Mouse (Mus musculus) megakaryocyte progenitor cell, adult 5-6 weeks (primary cell): ENCODE measurements around the gene Irf3. TPM values are rescaled to one million over a fixed set of nuclear protein-coding genes. Genes with fewer than 3 reads are reported as not detected.

Source experiments
- ATAC-seq: replicated peaks from 2 replicates; pipeline ENCODE4 v1.8.0; 2016; ENCODE audit warnings: mild to moderate bottlenecking, moderate TSS enrichment, inconsistent platforms; ENCODE audit not compliant: poor library complexity
- total RNA-seq, 2 experiments: library from RNA; stranded (forward) in 1 of 2; stranded (reverse) in 1 of 2; fragments of 157-497, 149-512 nt in 1 of 2; fragments of 200-1000 nt in 1 of 2; gene quantifications; 2 replicates each; pipeline versions ENCODE4 v1.2.3 to v1.2.4; 2015 to 2017

The Irf3 gene
- total RNA-seq, 2 experiments from 2014 or later, result 70.4 to 79.5 TPM

- ATAC-seq, result no peak
Observed at GRCm38 (mm10) chr7:45027761-45028160, 30.3 kb downstream of the Irf3 start.

- ATAC-seq, result no peak
Observed at GRCm38 (mm10) chr7:45028351-45028750, 30.9 kb downstream of the Irf3 start.

GRCm38 (mm10) chr7:45029995-45030394 is 32.5 kb downstream of the Irf3 start:
- no peak for ATAC-seq

- no peak for ATAC-seq
Observed at GRCm38 (mm10) chr7:45030857-45031256, 33.4 kb downstream of the Irf3 start.

GRCm38 (mm10) chr7:45033722-45034359 is 36.4 kb downstream of the Irf3 start:
- no peak for ATAC-seq

GRCm38 (mm10) chr7:45035631-45036030 is 38.2 kb downstream of the Irf3 start:
- ATAC-seq, result no peak

- no peak for ATAC-seq
Observed at GRCm38 (mm10) chr7:45036702-45037101, 39.3 kb downstream of the Irf3 start.

GRCm38 (mm10) chr7:45037720-45038361 is 40.4 kb downstream of the Irf3 start:
- ATAC-seq, result peak; percentile 97

GRCm38 (mm10) chr7:45038411-45038810 is 41.0 kb downstream of the Irf3 start:
- no peak for ATAC-seq

- no peak for ATAC-seq
Observed at GRCm38 (mm10) chr7:45040851-45041250, 43.4 kb downstream of the Irf3 start.

- ATAC-seq, result no peak
Observed at GRCm38 (mm10) chr7:45043307-45043706, 45.9 kb downstream of the Irf3 start.

GRCm38 (mm10) chr7:45045741-45046140 is 48.3 kb downstream of the Irf3 start:
- no peak for ATAC-seq

GRCm38 (mm10) chr7:45046853-45047350 is 49.5 kb downstream of the Irf3 start:
- ATAC-seq, result no peak

GRCm38 (mm10) chr7:45047491-45047890 is 50.0 kb downstream of the Irf3 start:
- ATAC-seq, result no peak

GRCm38 (mm10) chr7:45048001-45048890 is 50.8 kb downstream of the Irf3 start:
- no peak for ATAC-seq

- no peak for ATAC-seq
Observed at GRCm38 (mm10) chr7:45048923-45049657, 51.6 kb downstream of the Irf3 start.

- peak; percentile 20 for ATAC-seq
Observed at GRCm38 (mm10) chr7:45050945-45051600, 53.6 kb downstream of the Irf3 start.

GRCm38 (mm10) chr7:45051601-45051974 is 54.1 kb downstream of the Irf3 start:
- ATAC-seq, result no peak
